Mouse (Mus musculus) forebrain, embryonic 10.5 days (tissue): ENCODE data around the gene Mdga2. TPM values are rescaled to one million over a fixed set of nuclear protein-coding genes. Genes with fewer than 3 reads are reported as not detected.

ENCODE experiments used
- DNase-seq: peaks from one replicate; pipeline ENCODE4 v3.0.0-alpha.2; 2017; ENCODE audit warnings: low spot score; ENCODE audit errors: extremely low spot score
- H3K27ac ChIP-seq: fragments of 300-500 bp; sonication (generic); 2 replicates; pipeline ENCODE4 v1.5.1; 2016; ENCODE audit warnings: mild to moderate bottlenecking
- H3K27me3 ChIP-seq: fragments of 300-500 bp; sonication (generic); 2 replicates; pipeline ENCODE4 v1.6.1; 2016; ENCODE audit warnings: mild to moderate bottlenecking; ENCODE audit not compliant: poor library complexity, severe bottlenecking
- H3K36me3 ChIP-seq: fragments of 300-500 bp; sonication (generic); replicated peaks from 2 replicates; pipeline ENCODE4 v1.6.1; 2016; ENCODE audit warnings: mild to moderate bottlenecking, moderate library complexity
- H3K4me1 ChIP-seq: fragments of 300-500 bp; sonication (generic); 2 replicates; pipeline ENCODE4 v1.6.1; 2016
- H3K4me3 ChIP-seq: fragments of 300-500 bp; sonication (generic); 2 replicates; pipeline ENCODE4 v1.5.1; 2016; ENCODE audit warnings: mild to moderate bottlenecking, moderate library complexity
- H3K9me3 ChIP-seq: fragments of 300-500 bp; sonication (generic); 2 replicates; pipeline ENCODE4 v1.6.1; 2016; ENCODE audit warnings: mild to moderate bottlenecking, moderate library complexity
- WGBS: fragments of 180-500 bp; shearing (Covaris S2); methylation state at CpG from one replicate; pipeline ENCODE4 v1.1.7; 2016; 5-methylcytosine and 5-hydroxymethylcytosine counted together
- polyA plus RNA-seq: library from polyadenylated mRNA; unstranded; fragments of >200 nt; fragmentation: Nextera tagmentation; extraction: Ambion mirVana; gene quantifications from 2 replicates; pipeline ENCODE4 v1.2.1, GENCODE M21; 2016

The Mdga2 gene
- polyA plus RNA-seq, 1 experiment from 2014 or later, result 3.8 TPM

GRCm38 (mm10) chr12:67017192-67017591, 205.2 kb downstream of the Mdga2 start:
- 91% methylated on average over 3 of the region's 3 CpGs for WGBS
- no peaks in the 10 kb centered on the region for H3K27me3 ChIP-seq
- H3K4me1 ChIP-seq, result no peaks in the 10 kb centered on the region
- DNase-seq, result no peak
- no peak overlapping the region for H3K27ac ChIP-seq
- no peaks in the 10 kb centered on the region for H3K9me3 ChIP-seq
- H3K36me3 ChIP-seq, result no peaks in the 10 kb centered on the region
- H3K4me3 ChIP-seq, result no peak overlapping the region

GRCm38 (mm10) chr12:67011368-67011767, 211.0 kb downstream of the Mdga2 start:
- H3K27me3 ChIP-seq, result no peaks in the 10 kb centered on the region
- no peak for DNase-seq
- no peak overlapping the region for H3K4me3 ChIP-seq
- no peaks in the 10 kb centered on the region for H3K36me3 ChIP-seq
- no peaks in the 10 kb centered on the region for H3K9me3 ChIP-seq
- 83% methylated on average over 4 of the region's 4 CpGs for WGBS
- H3K4me1 ChIP-seq, result no peaks in the 10 kb centered on the region
- no peak overlapping the region for H3K27ac ChIP-seq

- H3K27ac ChIP-seq, result no peak overlapping the region
Measured at GRCm38 (mm10) chr12:67010318-67010717, 212.0 kb downstream of the Mdga2 start.

GRCm38 (mm10) chr12:67009191-67009590, 213.2 kb downstream of the Mdga2 start:
- no peak overlapping the region for H3K27ac ChIP-seq
- DNase-seq, result no peak
- H3K36me3 ChIP-seq, result no peaks in the 10 kb centered on the region
- WGBS, result 88% methylated on average over 3 of the region's 3 CpGs
- no peaks in the 10 kb centered on the region for H3K27me3 ChIP-seq
- no peaks in the 10 kb centered on the region for H3K4me1 ChIP-seq
- H3K9me3 ChIP-seq, result no peaks in the 10 kb centered on the region
- H3K4me3 ChIP-seq, result no peak overlapping the region

More at GRCm38 (mm10) chr12:67010318-67010717, 212.0 kb downstream of the Mdga2 start:
- no peak for DNase-seq
- Histone ChIP-seq H3K4me3 (no peak overlapping the region), H3K9me3 (no peaks in the 10 kb centered on the region), H3K4me1 (no peaks in the 10 kb centered on the region), H3K36me3 (no peaks in the 10 kb centered on the region), H3K27me3 (no peaks in the 10 kb centered on the region)
- 90% methylated on average over 4 of the region's 4 CpGs for WGBS

- H3K4me1 ChIP-seq, result no peaks in the 10 kb centered on the region
- H3K27me3 ChIP-seq, result no peaks in the 10 kb centered on the region
- no peaks in the 10 kb centered on the region for H3K36me3 ChIP-seq
- DNase-seq, result no peak
- H3K9me3 ChIP-seq, result no peaks in the 10 kb centered on the region
- 73% methylated on average over 3 of the region's 3 CpGs for WGBS
- H3K27ac ChIP-seq, result no peak overlapping the region
- no peak overlapping the region for H3K4me3 ChIP-seq
Measured at GRCm38 (mm10) chr12:66954129-66954528, 268.2 kb downstream of the Mdga2 start.

GRCm38 (mm10) chr12:66915741-66916140, 306.6 kb downstream of the Mdga2 start:
- Histone ChIP-seq H3K9me3 (no peaks in the 10 kb centered on the region), H3K27me3 (no peaks in the 10 kb centered on the region), H3K36me3 (no peaks in the 10 kb centered on the region), H3K27ac (no peak overlapping the region), H3K4me3 (no peak overlapping the region), H3K4me1 (no peaks in the 10 kb centered on the region)
- no peak for DNase-seq
- WGBS, result 91% methylated on average over 5 of the region's 5 CpGs

- H3K27me3 ChIP-seq, result no peaks in the 10 kb centered on the region
- no peaks in the 10 kb centered on the region for H3K9me3 ChIP-seq
- DNase-seq, result no peak
- WGBS, result 78% methylated on average over 4 of the region's 4 CpGs
- no peaks in the 10 kb centered on the region for H3K4me1 ChIP-seq
- H3K4me3 ChIP-seq, result no peak overlapping the region
- H3K27ac ChIP-seq, result no peak overlapping the region
- no peaks in the 10 kb centered on the region for H3K36me3 ChIP-seq
Measured at GRCm38 (mm10) chr12:66899366-66899765, 323.0 kb downstream of the Mdga2 start.

- no peak for DNase-seq
- no peaks in the 10 kb centered on the region for H3K27me3 ChIP-seq
- no peak overlapping the region for H3K4me3 ChIP-seq
- no peak overlapping the region for H3K27ac ChIP-seq
- no peaks in the 10 kb centered on the region for H3K36me3 ChIP-seq
- WGBS, result 92% methylated on average over 3 of the region's 3 CpGs
- H3K4me1 ChIP-seq, result no peaks in the 10 kb centered on the region
- H3K9me3 ChIP-seq, result no peaks in the 10 kb centered on the region
Measured at GRCm38 (mm10) chr12:66896790-66897189, 325.6 kb downstream of the Mdga2 start.

- Histone ChIP-seq H3K4me1 (no peaks in the 10 kb centered on the region), H3K4me3 (no peak overlapping the region), H3K27ac (no peak overlapping the region), H3K36me3 (no peaks in the 10 kb centered on the region), H3K27me3 (no peaks in the 10 kb centered on the region), H3K9me3 (no peaks in the 10 kb centered on the region)
- 86% methylated on average over 3 of the region's 3 CpGs for WGBS
- DNase-seq, result no peak
Measured at GRCm38 (mm10) chr12:66890296-66890695, 332.1 kb downstream of the Mdga2 start.

- WGBS, result 86% methylated on average over 3 of the region's 3 CpGs
- H3K36me3 ChIP-seq, result no peaks in the 10 kb centered on the region
- no peaks in the 10 kb centered on the region for H3K4me1 ChIP-seq
- no peak overlapping the region for H3K27ac ChIP-seq
- H3K4me3 ChIP-seq, result no peak overlapping the region
- H3K9me3 ChIP-seq, result no peaks in the 10 kb centered on the region
- no peaks in the 10 kb centered on the region for H3K27me3 ChIP-seq
- DNase-seq, result no peak
Measured at GRCm38 (mm10) chr12:66889276-66889675, 333.1 kb downstream of the Mdga2 start.

- H3K27me3 ChIP-seq, result no peaks in the 10 kb centered on the region
- DNase-seq, result no peak
- H3K27ac ChIP-seq, result no peak overlapping the region
- no peaks in the 10 kb centered on the region for H3K4me1 ChIP-seq
- no peaks in the 10 kb centered on the region for H3K9me3 ChIP-seq
- no peaks in the 10 kb centered on the region for H3K36me3 ChIP-seq
- H3K4me3 ChIP-seq, result no peak overlapping the region
- 90% methylated on average over 1 of the region's 1 CpGs for whole genome bisulfite sequencing
Measured at GRCm38 (mm10) chr12:66888636-66889035, 333.7 kb downstream of the Mdga2 start.

GRCm38 (mm10) chr12:66866199-66866598, 356.1 kb downstream of the Mdga2 start:
- Histone ChIP-seq H3K9me3 (no peaks in the 10 kb centered on the region), H3K4me3 (no peak overlapping the region), H3K36me3 (no peaks in the 10 kb centered on the region), H3K27me3 (no peaks in the 10 kb centered on the region), H3K27ac (no peak overlapping the region), H3K4me1 (no peaks in the 10 kb centered on the region)
- no peak for DNase-seq
- 82% methylated on average over 3 of the region's 3 CpGs for WGBS

- Histone ChIP-seq H3K36me3 (no peaks in the 10 kb centered on the region), H3K4me3 (no peak overlapping the region), H3K9me3 (no peaks in the 10 kb centered on the region), H3K27ac (no peak overlapping the region), H3K4me1 (no peaks in the 10 kb centered on the region), H3K27me3 (no peaks in the 10 kb centered on the region)
- no peak for DNase-seq
- WGBS, result 20% methylated on average over 3 of the region's 3 CpGs
Measured at GRCm38 (mm10) chr12:66853167-66853566, 369.2 kb downstream of the Mdga2 start.

GRCm38 (mm10) chr12:66840336-66840735, 382.0 kb downstream of the Mdga2 start:
- no peaks in the 10 kb centered on the region for H3K27me3 ChIP-seq
- DNase-seq, result no peak
- H3K4me3 ChIP-seq, result no peak overlapping the region
- H3K9me3 ChIP-seq, result no peaks in the 10 kb centered on the region
- no peaks in the 10 kb centered on the region for H3K36me3 ChIP-seq
- H3K27ac ChIP-seq, result no peak overlapping the region
- 71% methylated on average over 3 of the region's 3 CpGs for WGBS
- H3K4me1 ChIP-seq, result no peaks in the 10 kb centered on the region
